ENCODE assay signal across 31 mouse cellular contexts in genomic region chr1:36835593-36835992, GRCm38 (mm10).
DNase-seq lines count a peak whose midpoint lies in the region; ATAC-seq and TF ChIP-seq lines count a peak whose summit lies in the region.
"Had no signal": no experiment of that assay in that cellular context is flagged by ENCODE, and none has a peak within 500 bp of the region (broad histone marks: within the 10 kb centered on the region; RNA-seq: fewer than 3 reads in every experiment).

No protein-coding gene starts in this region.

- TF ChIP-seq CTCF in G1E (IDR thresholded peaks at IDR 0.05; ENCODE audit: low read depth, low read length): no peak
- TF ChIP-seq CTCF in liver, embryonic 14.5 days (IDR thresholded peaks at IDR 0.05; ENCODE audit: low read depth): no peak
- TF ChIP-seq CTCF in stomach, postnatal 0 days (IDR thresholded peaks at IDR 0.05; ENCODE audit: low read depth): no peak

- no peak overlapping the region for H3K27ac ChIP-seq in liver, embryonic 13.5 days
- no peak overlapping the region for H3K27ac ChIP-seq in liver, embryonic 11.5 days (ENCODE audit: low read depth, low read length)
- no peak overlapping the region for H3K27ac ChIP-seq in liver, embryonic 14.5 days
- no peak overlapping the region for H3K27ac ChIP-seq in hindbrain, embryonic 11.5 days (ENCODE audit: low read depth, low read length)
- H3K27ac ChIP-seq in stomach, postnatal 0 days (replicated peaks): no peak overlapping the region
- H3K27ac ChIP-seq: embryonic facial prominence, embryonic 12.5 days; heart, adult 2 months; intestine, embryonic 15.5 days; limb, embryonic 10.5 days; limb, embryonic 15.5 days; lung, embryonic 15.5 days; midbrain, embryonic 12.5 days; neural tube, embryonic 12.5 days had no signal

- H3K36me3 ChIP-seq in liver, embryonic 13.5 days: peaks cover 90% of the 10 kb centered on the region
- H3K36me3 ChIP-seq in liver, embryonic 11.5 days (ENCODE audit: control insufficient read depth, insufficient read depth, low read length): peaks cover 23% of the 10 kb centered on the region; the same call in 1 of the 2 replicates
- H3K36me3 ChIP-seq in G1E (replicated peaks): peaks cover 95% of the 10 kb centered on the region
- peaks cover 75% of the 10 kb centered on the region for H3K36me3 ChIP-seq in liver, embryonic 14.5 days (replicated peaks; ENCODE audit: control insufficient read depth, insufficient read depth, low read depth)
- no peaks in the 10 kb centered on the region; the same call in 1 of the 2 replicates for H3K36me3 ChIP-seq in hindbrain, embryonic 11.5 days (ENCODE audit: control insufficient read depth, insufficient read depth, low read length)
- peaks cover 30% of the 10 kb centered on the region for H3K36me3 ChIP-seq in stomach, postnatal 0 days (ENCODE audit: control insufficient read depth, insufficient read depth, low read length)

- no peak overlapping the region for H3K4me3 ChIP-seq in liver, embryonic 13.5 days (replicated peaks)
- no peak overlapping the region for H3K4me3 ChIP-seq in liver, embryonic 11.5 days (ENCODE audit: low read depth, low read length)
- H3K4me3 ChIP-seq in G1E (ENCODE audit: low read depth, low read length): no peak overlapping the region
- H3K4me3 ChIP-seq in liver, embryonic 14.5 days (ENCODE audit: insufficient read depth in 1 of 2, low read depth in 2 of 2, low read length in 2 of 2): no peak overlapping the region
- H3K4me3 ChIP-seq in hindbrain, embryonic 11.5 days (ENCODE audit: low read depth, low read length): no peak overlapping the region
- no peak overlapping the region for H3K4me3 ChIP-seq in stomach, postnatal 0 days (ENCODE audit: low read depth, low read length)
- H3K4me3 ChIP-seq: embryonic facial prominence, embryonic 12.5 days; heart, adult 2 months; heart, embryonic 12.5 days; intestine, embryonic 15.5 days; limb, embryonic 10.5 days; limb, embryonic 15.5 days; lung, embryonic 15.5 days; midbrain, embryonic 12.5 days; myocyte; neural tube, embryonic 12.5 days had no signal

- H3K27me3 ChIP-seq in liver, embryonic 13.5 days: no peaks in the 10 kb centered on the region
- no peaks in the 10 kb centered on the region for H3K27me3 ChIP-seq in liver, embryonic 11.5 days (replicated peaks; ENCODE audit: control insufficient read depth, insufficient read depth, low read length)
- no peaks in the 10 kb centered on the region for H3K27me3 ChIP-seq in G1E (ENCODE audit: insufficient read depth, low read length)
- no peaks in the 10 kb centered on the region for H3K27me3 ChIP-seq in liver, embryonic 14.5 days (ENCODE audit: control insufficient read depth, insufficient read depth, low read length)
- H3K27me3 ChIP-seq in hindbrain, embryonic 11.5 days (ENCODE audit: control insufficient read depth, insufficient read depth, low read length): no peaks in the 10 kb centered on the region
- no peaks in the 10 kb centered on the region for H3K27me3 ChIP-seq in stomach, postnatal 0 days (ENCODE audit: control insufficient read depth, insufficient read depth, low read length)
- H3K27me3 ChIP-seq: embryonic facial prominence, embryonic 12.5 days; heart, embryonic 12.5 days; intestine, embryonic 15.5 days; limb, embryonic 15.5 days; lung, embryonic 15.5 days; midbrain, embryonic 12.5 days; neural tube, embryonic 12.5 days had no signal

- no peak overlapping the region for H3K4me2 ChIP-seq in liver, embryonic 13.5 days
- no peak overlapping the region for H3K4me2 ChIP-seq in liver, embryonic 11.5 days
- H3K4me2 ChIP-seq in liver, embryonic 14.5 days (ENCODE audit: low read depth): no peak overlapping the region
- no peak overlapping the region for H3K4me2 ChIP-seq in hindbrain, embryonic 11.5 days (replicated peaks; ENCODE audit: low read depth, low read length)
- no peak overlapping the region for H3K4me2 ChIP-seq in stomach, postnatal 0 days (replicated peaks; ENCODE audit: low read depth)
- H3K4me2 ChIP-seq: embryonic facial prominence, embryonic 12.5 days; heart, embryonic 12.5 days; intestine, embryonic 15.5 days; limb, embryonic 15.5 days; lung, embryonic 15.5 days; midbrain, embryonic 12.5 days; neural tube, embryonic 12.5 days had no signal

- peaks cover 13% of the 10 kb centered on the region for H3K4me1 ChIP-seq in liver, embryonic 13.5 days (replicated peaks)
- no peaks in the 10 kb centered on the region; the same call in 1 of the 2 replicates for H3K4me1 ChIP-seq in liver, embryonic 11.5 days (replicated peaks; ENCODE audit: control insufficient read depth, insufficient read depth, low read length)
- peaks cover 20% of the 10 kb centered on the region for H3K4me1 ChIP-seq in G1E (ENCODE audit: insufficient read depth, low read depth, low read length)
- peaks cover 1 to 6% of the 10 kb centered on the region in 2 experiments; a peak in 3 of 4 replicates for H3K4me1 ChIP-seq in liver, embryonic 14.5 days (replicated peaks; ENCODE audit: control insufficient read depth in 2 of 2, insufficient read depth in 2 of 2, low read length in 1 of 2)
- no peaks in the 10 kb centered on the region for H3K4me1 ChIP-seq in hindbrain, embryonic 11.5 days (replicated peaks; ENCODE audit: control insufficient read depth, insufficient read depth, low read length)
- 0 out of 2 replicates have a peak, but pooled peaks cover 3% of the 10 kb centered on the region for H3K4me1 ChIP-seq in stomach, postnatal 0 days (replicated peaks; ENCODE audit: control insufficient read depth, insufficient read depth)
- H3K4me1 ChIP-seq: heart, embryonic 12.5 days; intestine, embryonic 15.5 days; limb, embryonic 10.5 days; lung, embryonic 15.5 days; midbrain, embryonic 12.5 days; neural tube, embryonic 12.5 days had no signal

- ATAC-seq in liver, embryonic 13.5 days (ENCODE audit: low read depth): peak; percentile 61
- ATAC-seq in liver, embryonic 11.5 days (replicated peaks; ENCODE audit: low FRiP score): no peak
- ATAC-seq in G1E (ENCODE audit: extremely low read depth, insufficient number of reproducible peaks, low FRiP score, poor library complexity, severe bottlenecking): no peak
- peak; percentile 73 for ATAC-seq in liver, embryonic 14.5 days (ENCODE audit: insufficient read depth)
- ATAC-seq in megakaryocyte-erythroid progenitor cell, adult 5-6 weeks (replicated peaks; ENCODE audit: low FRiP score, low TSS enrichment, poor library complexity, severe bottlenecking): peak; percentile 93
- no peak for ATAC-seq in hindbrain, embryonic 11.5 days (ENCODE audit: low FRiP score)
- no peak for ATAC-seq in stomach, postnatal 0 days (ENCODE audit: low FRiP score, low TSS enrichment)
- ATAC-seq: activated CD4-positive, CD25-positive, alpha-beta regulatory T cell, adult 4 months; forebrain, embryonic 14.5 days; hindbrain, embryonic 16.5 days; intestine, embryonic 15.5 days had no signal

- no peak for DNase-seq in liver, embryonic 13.5 days
- no peak for DNase-seq in liver, embryonic 11.5 days (ENCODE audit: low spot score)
- DNase-seq in G1E (ENCODE audit: low spot score): peak; percentile 15
- no peak for DNase-seq in liver, embryonic 14.5 days (ENCODE audit: low read depth in 3 of 3, low spot score in 3 of 3)
- no peak for DNase-seq in hindbrain, embryonic 11.5 days (ENCODE audit: low spot score)
- DNase-seq in stomach, postnatal 0 days (ENCODE audit: low spot score): no peak
- DNase-seq: adrenal gland, adult 2 months; adrenal gland, postnatal 36 days; B cell, adult 2 months; cerebellum, adult 18-20 months; cerebellum, postnatal 10 days; gastrocnemius, postnatal 25 days; heart, postnatal 10 days; kidney, adult 8-10 months; kidney, postnatal 10 days; layer of hippocampus, adult 9-11 months; right cerebral cortex, postnatal 4 days had no signal

- H3K9ac ChIP-seq in liver, embryonic 13.5 days: no peak overlapping the region
- H3K9ac ChIP-seq in liver, embryonic 11.5 days (ENCODE audit: low read depth, low read length): no peak overlapping the region
- no peak overlapping the region for H3K9ac ChIP-seq in liver, embryonic 14.5 days (replicated peaks)
- H3K9ac ChIP-seq in hindbrain, embryonic 11.5 days (ENCODE audit: low read depth, low read length): no peak overlapping the region
- H3K9ac ChIP-seq in stomach, postnatal 0 days (ENCODE audit: low read length): no peak overlapping the region
- H3K9ac ChIP-seq: embryonic facial prominence, embryonic 12.5 days; heart, embryonic 12.5 days; intestine, embryonic 15.5 days; limb, embryonic 15.5 days; lung, embryonic 15.5 days; midbrain, embryonic 12.5 days; neural tube, embryonic 12.5 days had no signal

- 55% methylated on average over 3 of the region's 3 CpGs for WGBS in liver, embryonic 13.5 days (ENCODE audit: insufficient replicate concordance)
- WGBS in liver, embryonic 11.5 days: 70% methylated on average over 3 of the region's 3 CpGs
- WGBS in liver, embryonic 14.5 days (ENCODE audit: insufficient replicate concordance): 32% methylated on average over 3 of the region's 3 CpGs
- 96% methylated on average over 3 of the region's 3 CpGs for WGBS in hindbrain, embryonic 11.5 days
- WGBS in stomach, postnatal 0 days: 92% methylated on average over 3 of the region's 3 CpGs

- TF ChIP-seq EP300 in liver, embryonic 14.5 days (IDR thresholded peaks at IDR 0.05; ENCODE audit: low read depth): peak; percentile 85
- TF ChIP-seq EP300 in stomach, postnatal 0 days (optimal IDR thresholded peaks at IDR 0.05): no peak

- no peaks in the 10 kb centered on the region for H3K9me3 ChIP-seq in liver, embryonic 13.5 days (replicated peaks)
- H3K9me3 ChIP-seq in liver, embryonic 11.5 days (ENCODE audit: control insufficient read depth, low read length): no peaks in the 10 kb centered on the region
- no peaks in the 10 kb centered on the region for H3K9me3 ChIP-seq in G1E (replicated peaks)
- H3K9me3 ChIP-seq in liver, embryonic 14.5 days (ENCODE audit: control insufficient read depth, low read length): no peaks in the 10 kb centered on the region
- no peaks in the 10 kb centered on the region for H3K9me3 ChIP-seq in hindbrain, embryonic 11.5 days (ENCODE audit: control insufficient read depth, low read length)
- no peaks in the 10 kb centered on the region for H3K9me3 ChIP-seq in stomach, postnatal 0 days (ENCODE audit: control insufficient read depth, low read length)
- H3K9me3 ChIP-seq: embryonic facial prominence, embryonic 12.5 days; heart, embryonic 12.5 days; intestine, embryonic 15.5 days; limb, embryonic 10.5 days; limb, embryonic 15.5 days; lung, embryonic 15.5 days; midbrain, embryonic 12.5 days; neural tube, embryonic 12.5 days had no signal

Comparison
In these comparisons a context has a peak if more than half of its experiments do, and no peak if none do; other contexts are left out.
1. ATAC-seq: peak in liver, embryonic 13.5 days (single experiment), liver, embryonic 14.5 days (single experiment) and megakaryocyte-erythroid progenitor cell, adult 5-6 weeks (single experiment); none in liver, embryonic 11.5 days (single experiment), G1E (single experiment), hindbrain, embryonic 11.5 days (single experiment) and stomach, postnatal 0 days (single experiment).